ENCODE assay signal across 8 mouse cellular contexts in genomic region chr7:28488030-28488491, GRCm38 (mm10). TPM values are rescaled to one million over a fixed set of nuclear protein-coding genes. Genes with fewer than 3 reads are reported as not detected.
DNase-seq lines count a peak whose midpoint lies in the region; ATAC-seq and TF ChIP-seq lines count a peak whose summit lies in the region.

No protein-coding gene starts in this region.

- TF ChIP-seq CTCF in midbrain, postnatal 0 days (IDR thresholded peaks at IDR 0.05), result no peak

- H3K27ac ChIP-seq in midbrain, embryonic 10.5 days (replicated peaks), result no peak overlapping the region
- H3K27ac ChIP-seq in midbrain, embryonic 11.5 days (ENCODE audit: low read depth, low read length), result no peak overlapping the region
- H3K27ac ChIP-seq in embryonic facial prominence, embryonic 11.5 days (replicated peaks; ENCODE audit: low read depth, low read length), result no peak overlapping the region
- peak overlapping the region; percentile 51; the same call in 1 of the 2 replicates for H3K27ac ChIP-seq in intestine, embryonic 14.5 days (ENCODE audit: low read depth)
- H3K27ac ChIP-seq in limb, embryonic 12.5 days, result no peak overlapping the region
- H3K27ac ChIP-seq in midbrain, postnatal 0 days (ENCODE audit: low read depth, low read length), result no peak overlapping the region

- no peaks in the 10 kb centered on the region for H3K9me3 ChIP-seq in midbrain, embryonic 10.5 days (replicated peaks)
- H3K9me3 ChIP-seq in midbrain, embryonic 11.5 days (ENCODE audit: control insufficient read depth, low read length), result no peaks in the 10 kb centered on the region
- H3K9me3 ChIP-seq in embryonic facial prominence, embryonic 11.5 days (replicated peaks; ENCODE audit: control insufficient read depth, low read length), result no peaks in the 10 kb centered on the region
- no peaks in the 10 kb centered on the region for H3K9me3 ChIP-seq in intestine, embryonic 14.5 days (ENCODE audit: control insufficient read depth, low read length)
- H3K9me3 ChIP-seq in limb, embryonic 12.5 days, result no peaks in the 10 kb centered on the region
- no peaks in the 10 kb centered on the region for H3K9me3 ChIP-seq in midbrain, postnatal 0 days (ENCODE audit: low read length)

- H3K9ac ChIP-seq in midbrain, embryonic 11.5 days (ENCODE audit: low read length), result no peak overlapping the region
- 0 out of 2 replicates have a peak overlapping the region, but pooled peaks have one; percentile 19 for H3K9ac ChIP-seq in embryonic facial prominence, embryonic 11.5 days (replicated peaks; ENCODE audit: low read length)
- H3K9ac ChIP-seq in intestine, embryonic 14.5 days (ENCODE audit: low read length), result no peak overlapping the region
- H3K9ac ChIP-seq in limb, embryonic 12.5 days (replicated peaks), result no peak overlapping the region; the same call in 1 of the 2 replicates
- H3K9ac ChIP-seq in midbrain, postnatal 0 days (replicated peaks; ENCODE audit: low read length, poor library complexity, severe bottlenecking), result peak overlapping the region; percentile 44

- WGBS in midbrain, embryonic 10.5 days, result 3% methylated on average over 16 of the region's 16 CpGs
- 4% methylated on average over 16 of the region's 16 CpGs for WGBS in midbrain, embryonic 11.5 days
- 3% methylated on average over 16 of the region's 16 CpGs for WGBS in embryonic facial prominence, embryonic 11.5 days
- WGBS in intestine, embryonic 14.5 days, result 2% methylated on average over 16 of the region's 16 CpGs
- WGBS in limb, embryonic 12.5 days, result 7% methylated on average over 16 of the region's 16 CpGs
- 5% methylated on average over 16 of the region's 16 CpGs for WGBS in midbrain, postnatal 0 days

- H3K4me3 ChIP-seq in midbrain, embryonic 10.5 days, result peak overlapping the region; percentile 31
- no peak overlapping the region for H3K4me3 ChIP-seq in midbrain, embryonic 11.5 days (ENCODE audit: low read depth, low read length)
- H3K4me3 ChIP-seq in embryonic facial prominence, embryonic 11.5 days (ENCODE audit: low read depth, low read length), result 0 out of 2 replicates have a peak overlapping the region, but pooled peaks have one; percentile 17
- H3K4me3 ChIP-seq in intestine, embryonic 14.5 days (ENCODE audit: low read depth, low read length), result peak overlapping the region; percentile 6
- H3K4me3 ChIP-seq in limb, embryonic 12.5 days (replicated peaks), result peak overlapping the region; percentile 24
- H3K4me3 ChIP-seq in midbrain, postnatal 0 days (ENCODE audit: low read depth, low read length), result peak overlapping the region; percentile 26

- peaks cover 23% of the 10 kb centered on the region for H3K4me1 ChIP-seq in midbrain, embryonic 10.5 days
- no peaks in the 10 kb centered on the region for H3K4me1 ChIP-seq in midbrain, embryonic 11.5 days (ENCODE audit: control insufficient read depth, insufficient read depth, low read length)
- H3K4me1 ChIP-seq in embryonic facial prominence, embryonic 11.5 days (ENCODE audit: control insufficient read depth, insufficient read depth, low read length), result peaks cover 3% of the 10 kb centered on the region
- no peaks in the 10 kb centered on the region for H3K4me1 ChIP-seq in intestine, embryonic 14.5 days (replicated peaks; ENCODE audit: control insufficient read depth, insufficient read depth, low read length)
- H3K4me1 ChIP-seq in limb, embryonic 12.5 days (replicated peaks), result peaks cover 5% of the 10 kb centered on the region
- no peaks in the 10 kb centered on the region for H3K4me1 ChIP-seq in midbrain, postnatal 0 days (ENCODE audit: insufficient read depth, low read length)

- no peak for DNase-seq in midbrain, embryonic 10.5 days (ENCODE audit: low spot score)
- no peak for DNase-seq in midbrain, embryonic 11.5 days (ENCODE audit: low spot score, missing footprints)
- peak; percentile 58 for DNase-seq in embryonic facial prominence, embryonic 11.5 days (ENCODE audit: low spot score)
- DNase-seq in intestine, embryonic 14.5 days (ENCODE audit: low spot score), result peak; percentile 76
- DNase-seq in midbrain, postnatal 0 days (ENCODE audit: low spot score), result peak; percentile 31
- no peak for DNase-seq in adipocyte (ENCODE audit: low spot score)
- no peak for DNase-seq in gastrocnemius, postnatal 10 days

- no peaks in the 10 kb centered on the region for H3K36me3 ChIP-seq in midbrain, embryonic 10.5 days
- no peaks in the 10 kb centered on the region for H3K36me3 ChIP-seq in midbrain, embryonic 11.5 days (ENCODE audit: control insufficient read depth, insufficient read depth, low read length)
- H3K36me3 ChIP-seq in embryonic facial prominence, embryonic 11.5 days (replicated peaks; ENCODE audit: control insufficient read depth, insufficient read depth, low read depth, low read length), result no peaks in the 10 kb centered on the region
- no peaks in the 10 kb centered on the region for H3K36me3 ChIP-seq in intestine, embryonic 14.5 days (ENCODE audit: control insufficient read depth, insufficient read depth, low read length)
- H3K36me3 ChIP-seq in limb, embryonic 12.5 days, result no peaks in the 10 kb centered on the region
- no peaks in the 10 kb centered on the region for H3K36me3 ChIP-seq in midbrain, postnatal 0 days (ENCODE audit: insufficient read depth, low read length)

- no peak for ATAC-seq in midbrain, embryonic 11.5 days (ENCODE audit: low FRiP score)
- no peak for ATAC-seq in embryonic facial prominence, embryonic 11.5 days (replicated peaks; ENCODE audit: insufficient number of reproducible peaks, low FRiP score, low TSS enrichment, low read depth)
- peak; percentile 74; the same call in 1 of the 2 replicates for ATAC-seq in intestine, embryonic 14.5 days (replicated peaks; ENCODE audit: low FRiP score, low TSS enrichment, low read depth)
- no peak for ATAC-seq in limb, embryonic 12.5 days (ENCODE audit: insufficient number of reproducible peaks, insufficient read depth, low FRiP score, low TSS enrichment, low read depth)
- ATAC-seq in midbrain, postnatal 0 days (ENCODE audit: low FRiP score), result peak; percentile 27; the same call in 1 of the 2 replicates

- H3K27me3 ChIP-seq in midbrain, embryonic 10.5 days (ENCODE audit: low read depth, poor library complexity, severe bottlenecking), result peaks cover 44% of the 10 kb centered on the region
- H3K27me3 ChIP-seq in midbrain, embryonic 11.5 days (ENCODE audit: control insufficient read depth, insufficient read depth, low read length), result peaks cover 4% of the 10 kb centered on the region; the same call in 1 of the 2 replicates
- no peaks in the 10 kb centered on the region for H3K27me3 ChIP-seq in embryonic facial prominence, embryonic 11.5 days (ENCODE audit: control insufficient read depth, insufficient read depth, low read length)
- no peaks in the 10 kb centered on the region for H3K27me3 ChIP-seq in intestine, embryonic 14.5 days (replicated peaks; ENCODE audit: control insufficient read depth, insufficient read depth, low read length)
- H3K27me3 ChIP-seq in limb, embryonic 12.5 days, result peaks cover 33% of the 10 kb centered on the region
- H3K27me3 ChIP-seq in midbrain, postnatal 0 days (ENCODE audit: insufficient read depth, low read length), result 0 out of 2 replicates have a peak, but pooled peaks cover 6% of the 10 kb centered on the region

- no peak overlapping the region for H3K4me2 ChIP-seq in midbrain, embryonic 11.5 days
- peak overlapping the region; percentile 33 for H3K4me2 ChIP-seq in embryonic facial prominence, embryonic 11.5 days (ENCODE audit: low read depth, low read length)
- peak overlapping the region; percentile 43 for H3K4me2 ChIP-seq in intestine, embryonic 14.5 days (ENCODE audit: low read length)
- H3K4me2 ChIP-seq in limb, embryonic 12.5 days, result peak overlapping the region; percentile 59
- H3K4me2 ChIP-seq in midbrain, postnatal 0 days (ENCODE audit: low read depth, low read length, poor library complexity, severe bottlenecking), result peak overlapping the region; percentile 49

RNA-seq across cellular contexts. Expression of gene Ifnl2, which starts 22.2 kb away (rescaled TPM):
- polyA plus RNA-seq in midbrain, embryonic 10.5 days (2016; fragmentation: Nextera tagmentation; extraction: Ambion mirVana), result not detected in 2 replicates
- polyA plus RNA-seq in midbrain, embryonic 11.5 days (2014; fragmentation: Nextera tagmentation; extraction: Ambion mirVana), result not detected in 2 replicates
- polyA plus RNA-seq in embryonic facial prominence, embryonic 11.5 days (2014; fragmentation: Nextera tagmentation; extraction: Ambion mirVana), result not detected in 2 replicates
- not detected in 2 replicates for polyA plus RNA-seq in intestine, embryonic 14.5 days (2014; fragmentation: Nextera tagmentation; extraction: Ambion mirVana)
- polyA plus RNA-seq in limb, embryonic 12.5 days (2016; fragmentation: Nextera tagmentation; extraction: Ambion mirVana), result not detected in 2 replicates
- not detected in 2 replicates for total RNA-seq in midbrain, postnatal 0 days (2014; rRNA removed)
- not detected in 2 replicates for polyA plus RNA-seq in midbrain, postnatal 0 days (2015; fragmentation: Nextera tagmentation; extraction: Ambion mirVana)
- total RNA-seq in gastrocnemius, postnatal 10 days (2021), result not detected

RNA-seq across cellular contexts. Expression of gene Ifnl3, which starts 34.6 kb away (rescaled TPM):
- not detected in 2 replicates for polyA plus RNA-seq in midbrain, embryonic 10.5 days (2016; fragmentation: Nextera tagmentation; extraction: Ambion mirVana)
- not detected in 2 replicates for polyA plus RNA-seq in midbrain, embryonic 11.5 days (2014; fragmentation: Nextera tagmentation; extraction: Ambion mirVana)
- polyA plus RNA-seq in embryonic facial prominence, embryonic 11.5 days (2014; fragmentation: Nextera tagmentation; extraction: Ambion mirVana), result not detected in 2 replicates
- not detected in 2 replicates for polyA plus RNA-seq in intestine, embryonic 14.5 days (2014; fragmentation: Nextera tagmentation; extraction: Ambion mirVana)
- not detected in 2 replicates for polyA plus RNA-seq in limb, embryonic 12.5 days (2016; fragmentation: Nextera tagmentation; extraction: Ambion mirVana)
- total RNA-seq in midbrain, postnatal 0 days (2014; rRNA removed), result not detected in 2 replicates
- not detected in 2 replicates for polyA plus RNA-seq in midbrain, postnatal 0 days (2015; fragmentation: Nextera tagmentation; extraction: Ambion mirVana)
- total RNA-seq in gastrocnemius, postnatal 10 days (2021), result not detected

RNA-seq across cellular contexts. Expression of gene Lrfn1, which starts 36.3 kb away (rescaled TPM):
- polyA plus RNA-seq in midbrain, embryonic 10.5 days (2016; fragmentation: Nextera tagmentation; extraction: Ambion mirVana), result 3.6 and 3.7 TPM in 2 replicates
- 4.5 and 5.0 TPM in 2 replicates for polyA plus RNA-seq in midbrain, embryonic 11.5 days (2014; fragmentation: Nextera tagmentation; extraction: Ambion mirVana)
- polyA plus RNA-seq in embryonic facial prominence, embryonic 11.5 days (2014; fragmentation: Nextera tagmentation; extraction: Ambion mirVana), result 4.4 and 5.7 TPM in 2 replicates
- polyA plus RNA-seq in intestine, embryonic 14.5 days (2014; fragmentation: Nextera tagmentation; extraction: Ambion mirVana), result 3.6 and 4.1 TPM in 2 replicates
- 7.5 and 7.9 TPM in 2 replicates for polyA plus RNA-seq in limb, embryonic 12.5 days (2016; fragmentation: Nextera tagmentation; extraction: Ambion mirVana)
- total RNA-seq in midbrain, postnatal 0 days (2014; rRNA removed), result 132 and 137 TPM in 2 replicates
- 18.4 and 20.6 TPM in 2 replicates for polyA plus RNA-seq in midbrain, postnatal 0 days (2015; fragmentation: Nextera tagmentation; extraction: Ambion mirVana)
- total RNA-seq in gastrocnemius, postnatal 10 days (2021), result 1 to 10 TPM; 1.4 to 2.0 TPM

RNA-seq across cellular contexts. Expression of gene Gmfg, which starts 50.8 kb away (rescaled TPM):
- polyA plus RNA-seq in midbrain, embryonic 10.5 days (2016; fragmentation: Nextera tagmentation; extraction: Ambion mirVana), result 6.3 and 8.1 TPM in 2 replicates
- 6.3 and 7.5 TPM in 2 replicates for polyA plus RNA-seq in midbrain, embryonic 11.5 days (2014; fragmentation: Nextera tagmentation; extraction: Ambion mirVana)
- 8.3 and 8.9 TPM in 2 replicates for polyA plus RNA-seq in embryonic facial prominence, embryonic 11.5 days (2014; fragmentation: Nextera tagmentation; extraction: Ambion mirVana)
- 12.5 and 16.9 TPM in 2 replicates for polyA plus RNA-seq in intestine, embryonic 14.5 days (2014; fragmentation: Nextera tagmentation; extraction: Ambion mirVana)
- polyA plus RNA-seq in limb, embryonic 12.5 days (2016; fragmentation: Nextera tagmentation; extraction: Ambion mirVana), result 6.2 and 9.0 TPM in 2 replicates
- total RNA-seq in midbrain, postnatal 0 days (2014; rRNA removed), result 4.3 TPM in 1 of 2 replicates, not detected in the other
- polyA plus RNA-seq in midbrain, postnatal 0 days (2015; fragmentation: Nextera tagmentation; extraction: Ambion mirVana), result 3.4 and 4.0 TPM in 2 replicates
- total RNA-seq in gastrocnemius, postnatal 10 days (2021), result 10 to 100 TPM in 1 of 2 experiments, 1 to 10 TPM in 1; 10.0 to 10.8 TPM

RNA-seq across cellular contexts. Expression of gene Sycn, which starts 52.6 kb away (rescaled TPM):
- polyA plus RNA-seq in midbrain, embryonic 10.5 days (2016; fragmentation: Nextera tagmentation; extraction: Ambion mirVana), result not detected in 2 replicates
- not detected in 2 replicates for polyA plus RNA-seq in midbrain, embryonic 11.5 days (2014; fragmentation: Nextera tagmentation; extraction: Ambion mirVana)
- polyA plus RNA-seq in embryonic facial prominence, embryonic 11.5 days (2014; fragmentation: Nextera tagmentation; extraction: Ambion mirVana), result not detected in 2 replicates
- 15.7 and 17.9 TPM in 2 replicates for polyA plus RNA-seq in intestine, embryonic 14.5 days (2014; fragmentation: Nextera tagmentation; extraction: Ambion mirVana)
- polyA plus RNA-seq in limb, embryonic 12.5 days (2016; fragmentation: Nextera tagmentation; extraction: Ambion mirVana), result not detected in 2 replicates
- total RNA-seq in midbrain, postnatal 0 days (2014; rRNA removed), result not detected in 2 replicates
- not detected in 2 replicates for polyA plus RNA-seq in midbrain, postnatal 0 days (2015; fragmentation: Nextera tagmentation; extraction: Ambion mirVana)
- total RNA-seq in gastrocnemius, postnatal 10 days (2021), result not detected

Comparison
In these comparisons a context has a peak if more than half of its experiments do, and no peak if none do; other contexts are left out.
1. DNase-seq: peak in embryonic facial prominence, embryonic 11.5 days (single experiment), intestine, embryonic 14.5 days (single experiment) and midbrain, postnatal 0 days (single experiment); none in midbrain, embryonic 10.5 days (single experiment), midbrain, embryonic 11.5 days (single experiment), adipocyte (single experiment) and gastrocnemius, postnatal 10 days (single experiment).
2. ATAC-seq: peak in intestine, embryonic 14.5 days (single experiment) and midbrain, postnatal 0 days (single experiment); none in midbrain, embryonic 11.5 days (single experiment), embryonic facial prominence, embryonic 11.5 days (single experiment) and limb, embryonic 12.5 days (single experiment).
3. H3K9ac ChIP-seq: peak in embryonic facial prominence, embryonic 11.5 days (single experiment) and midbrain, postnatal 0 days (single experiment); none in midbrain, embryonic 11.5 days (single experiment), intestine, embryonic 14.5 days (single experiment) and limb, embryonic 12.5 days (single experiment).